Mouse (Mus musculus): ENCODE data around the gene Slc38a3.

GRCm38 (mm10) chr9:107607036-107607435, 62.3 kb downstream of the Slc38a3 start:
- TF ChIP-seq CTCF (IDR thresholded peaks at IDR 0.05; ENCODE audit: control insufficient read depth, insufficient read depth, insufficient replicate concordance, low read depth, low read length): no peak
- TF ChIP-seq POLR2A (IDR thresholded peaks at IDR 0.05; ENCODE audit: control insufficient read depth, low read depth, low read length): no peak

All from testis, adult 2 months (tissue).